Comparison of ENCODE assay signal across 15 mouse cellular contexts in the genomic region with DNA sequence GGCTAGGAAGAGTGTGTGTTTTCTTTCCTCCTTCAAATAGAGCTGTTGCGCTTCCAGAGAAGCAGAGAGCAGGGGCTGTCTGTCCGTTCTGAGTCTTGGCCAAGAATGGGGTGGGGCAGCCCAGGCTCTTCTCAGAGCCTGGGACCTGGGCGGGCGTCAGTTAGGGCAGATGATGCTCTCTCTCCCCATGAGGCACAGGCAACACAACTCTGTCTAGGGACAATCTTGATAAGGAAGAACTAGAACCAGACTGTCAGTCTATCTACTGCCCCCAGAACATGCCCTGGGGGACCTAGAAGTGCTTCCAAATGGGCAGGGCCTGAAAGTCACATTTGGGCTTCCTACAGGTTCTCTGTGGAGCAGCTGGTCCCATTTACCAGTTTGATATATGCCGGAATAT. TPM values are rescaled to one million over a fixed set of nuclear protein-coding genes. Genes with fewer than 3 reads are reported as not detected.
"Had no signal": no experiment of that assay in that cellular context is flagged by ENCODE, and none has a peak within 500 bp of the region (broad histone marks: within the 10 kb centered on the region; RNA-seq: fewer than 3 reads in every experiment).

No protein-coding gene starts in this region.

- H3K4me2 ChIP-seq: intestine, embryonic 15.5 days; kidney, embryonic 15.5 days; limb, embryonic 15.5 days; lung, embryonic 14.5 days; midbrain, embryonic 13.5 days; neural tube, embryonic 12.5 days; stomach, embryonic 15.5 days had no signal

- H3K4me1 ChIP-seq: intestine, embryonic 15.5 days; limb, embryonic 15.5 days; midbrain, embryonic 13.5 days; neural tube, embryonic 12.5 days; stomach, embryonic 15.5 days had no signal

- H3K9me3 ChIP-seq: intestine, embryonic 15.5 days; kidney, embryonic 15.5 days; limb, embryonic 15.5 days; megakaryocyte, embryonic 14.5 days; midbrain, embryonic 13.5 days; neural tube, embryonic 12.5 days; stomach, embryonic 15.5 days had no signal

- H3K27ac ChIP-seq: intestine, embryonic 15.5 days; kidney, embryonic 15.5 days; limb, embryonic 15.5 days; midbrain, embryonic 13.5 days; neural tube, embryonic 12.5 days; stomach, embryonic 15.5 days had no signal

- H3K27me3 ChIP-seq: intestine, embryonic 15.5 days; kidney, embryonic 15.5 days; limb, embryonic 15.5 days; megakaryocyte, embryonic 14.5 days; midbrain, embryonic 13.5 days; neural tube, embryonic 12.5 days; stomach, embryonic 15.5 days had no signal

- DNase-seq: kidney, adult 2 months; kidney, postnatal 25 days; lung, embryonic 14.5 days; lung, postnatal 10 days; lung, postnatal 4 days; right cerebral cortex, postnatal 14 days; thymus, adult 2 months; thymus, postnatal 36 days had no signal

- H3K9ac ChIP-seq: intestine, embryonic 15.5 days; kidney, embryonic 15.5 days; limb, embryonic 15.5 days; lung, embryonic 14.5 days; midbrain, embryonic 13.5 days; neural tube, embryonic 12.5 days; stomach, embryonic 15.5 days had no signal

- ATAC-seq: intestine, embryonic 15.5 days; midbrain, embryonic 13.5 days had no signal

- H3K4me3 ChIP-seq: intestine, embryonic 15.5 days; kidney, embryonic 15.5 days; limb, embryonic 15.5 days; megakaryocyte, embryonic 14.5 days; midbrain, embryonic 13.5 days; neural tube, embryonic 12.5 days; stomach, embryonic 15.5 days had no signal

RNA-seq across cellular contexts. Expression of a gene that starts 44.6 kb away (rescaled TPM):
- polyA plus RNA-seq: kidney, adult 2 months had no signal
